Mouse (Mus musculus): Measurements from ENCODE around the gene Inpp5k. TPM values are rescaled to one million over a fixed set of nuclear protein-coding genes. Genes with fewer than 3 reads are reported as not detected.

The Inpp5k gene
- polyA plus RNA-seq, 1 experiment from 2014 or later = 17.3 TPM

- Histone ChIP-seq H3K36me3 (replicated peaks; ENCODE audit: control insufficient read depth, insufficient read depth, low read depth, low read length) (no peaks in the 10 kb centered on the region; the same call in none of the 2 replicates), H3K9me3 (replicated peaks; ENCODE audit: control insufficient read depth, low read length) (no peaks in the 10 kb centered on the region), H3K9ac (replicated peaks; ENCODE audit: low read length) (no peak overlapping the region), H3K27ac (replicated peaks; ENCODE audit: low read depth, low read length) (no peak overlapping the region), H3K4me2 (ENCODE audit: low read depth, low read length) (no peak overlapping the region), H3K4me1 (ENCODE audit: control insufficient read depth, insufficient read depth, low read length) (no peaks in the 10 kb centered on the region), H3K4me3 (ENCODE audit: low read depth, low read length) (no peak overlapping the region), H3K27me3 (ENCODE audit: control insufficient read depth, insufficient read depth, low read length) (no peaks in the 10 kb centered on the region)
- WGBS = 93% methylated on average over 5 of the region's 5 CpGs
- DNase-seq (ENCODE audit: low spot score) (no peak), ATAC-seq (replicated peaks; ENCODE audit: insufficient number of reproducible peaks, low FRiP score, low TSS enrichment, low read depth) (no peak)
These were observed 26.0 kb upstream of the Inpp5k start for GRCm38 (mm10) chr11:75604826-75605225.

GRCm38 (mm10) chr11:75605318-75605717, 25.5 kb upstream of the Inpp5k start:
- WGBS = 43% methylated on average over 1 of the region's 1 CpGs
- no peak overlapping the region for H3K4me2 ChIP-seq (ENCODE audit: low read depth, low read length)

GRCm38 (mm10) chr11:75608776-75609175, 22.0 kb upstream of the Inpp5k start:
- ATAC-seq (replicated peaks; ENCODE audit: insufficient number of reproducible peaks, low FRiP score, low TSS enrichment, low read depth) = no peak
- Histone ChIP-seq H3K27ac (replicated peaks; ENCODE audit: low read depth, low read length) (no peak overlapping the region), H3K27me3 (ENCODE audit: control insufficient read depth, insufficient read depth, low read length) (no peaks in the 10 kb centered on the region), H3K4me2 (ENCODE audit: low read depth, low read length) (no peak overlapping the region), H3K36me3 (replicated peaks; ENCODE audit: control insufficient read depth, insufficient read depth, low read depth, low read length) (no peaks in the 10 kb centered on the region), H3K9ac (replicated peaks; ENCODE audit: low read length) (no peak overlapping the region), H3K4me1 (ENCODE audit: control insufficient read depth, insufficient read depth, low read length) (no peaks in the 10 kb centered on the region), H3K4me3 (ENCODE audit: low read depth, low read length) (no peak overlapping the region), H3K9me3 (replicated peaks; ENCODE audit: control insufficient read depth, low read length) (no peaks in the 10 kb centered on the region)
- WGBS = 90% methylated on average over 5 of the region's 5 CpGs
- no peak for DNase-seq (ENCODE audit: low spot score)

More at GRCm38 (mm10) chr11:75605318-75605717, 25.5 kb upstream of the Inpp5k start:
- no peaks in the 10 kb centered on the region for H3K27me3 ChIP-seq (ENCODE audit: control insufficient read depth, insufficient read depth, low read length)
- H3K4me1 ChIP-seq (ENCODE audit: control insufficient read depth, insufficient read depth, low read length) = no peaks in the 10 kb centered on the region
- H3K4me3 ChIP-seq (ENCODE audit: low read depth, low read length) = no peak overlapping the region
- H3K9me3 ChIP-seq (replicated peaks; ENCODE audit: control insufficient read depth, low read length) = no peaks in the 10 kb centered on the region
- no peak for DNase-seq (ENCODE audit: low spot score)
- H3K9ac ChIP-seq (replicated peaks; ENCODE audit: low read length) = no peak overlapping the region
- H3K27ac ChIP-seq (replicated peaks; ENCODE audit: low read depth, low read length) = no peak overlapping the region
- no peak for ATAC-seq (replicated peaks; ENCODE audit: insufficient number of reproducible peaks, low FRiP score, low TSS enrichment, low read depth)
- H3K36me3 ChIP-seq (replicated peaks; ENCODE audit: control insufficient read depth, insufficient read depth, low read depth, low read length) = no peaks in the 10 kb centered on the region; the same call in none of the 2 replicates

- Histone ChIP-seq H3K4me1 (ENCODE audit: control insufficient read depth, insufficient read depth, low read length) (no peaks in the 10 kb centered on the region), H3K9ac (replicated peaks; ENCODE audit: low read length) (no peak overlapping the region), H3K4me2 (ENCODE audit: low read depth, low read length) (no peak overlapping the region), H3K4me3 (ENCODE audit: low read depth, low read length) (no peak overlapping the region), H3K27me3 (ENCODE audit: control insufficient read depth, insufficient read depth, low read length) (no peaks in the 10 kb centered on the region), H3K27ac (replicated peaks; ENCODE audit: low read depth, low read length) (no peak overlapping the region), H3K9me3 (replicated peaks; ENCODE audit: control insufficient read depth, low read length) (no peaks in the 10 kb centered on the region), H3K36me3 (replicated peaks; ENCODE audit: control insufficient read depth, insufficient read depth, low read depth, low read length) (no peaks in the 10 kb centered on the region)
- 90% methylated on average over 2 of the region's 2 CpGs for WGBS
- DNase-seq (ENCODE audit: low spot score) = no peak
- no peak for ATAC-seq (replicated peaks; ENCODE audit: insufficient number of reproducible peaks, low FRiP score, low TSS enrichment, low read depth)
These were observed 20.8 kb upstream of the Inpp5k start for GRCm38 (mm10) chr11:75610021-75610420.

GRCm38 (mm10) chr11:75614769-75615168, 16.0 kb upstream of the Inpp5k start:
- Histone ChIP-seq H3K36me3 (replicated peaks; ENCODE audit: control insufficient read depth, insufficient read depth, low read depth, low read length) (no peaks in the 10 kb centered on the region), H3K4me2 (ENCODE audit: low read depth, low read length) (no peak overlapping the region), H3K27ac (replicated peaks; ENCODE audit: low read depth, low read length) (no peak overlapping the region), H3K4me3 (ENCODE audit: low read depth, low read length) (no peak overlapping the region), H3K9me3 (replicated peaks; ENCODE audit: control insufficient read depth, low read length) (no peaks in the 10 kb centered on the region), H3K4me1 (ENCODE audit: control insufficient read depth, insufficient read depth, low read length) (no peaks in the 10 kb centered on the region), H3K27me3 (ENCODE audit: control insufficient read depth, insufficient read depth, low read length) (no peaks in the 10 kb centered on the region), H3K9ac (replicated peaks; ENCODE audit: low read length) (no peak overlapping the region)
- 97% methylated on average over 1 of the region's 1 CpGs for WGBS
- no peak for ATAC-seq (replicated peaks; ENCODE audit: insufficient number of reproducible peaks, low FRiP score, low TSS enrichment, low read depth)
- DNase-seq (ENCODE audit: low spot score) = no peak

GRCm38 (mm10) chr11:75615556-75615955, 15.2 kb upstream of the Inpp5k start:
- H3K4me2 ChIP-seq (ENCODE audit: low read depth, low read length) = no peak overlapping the region
- ATAC-seq (replicated peaks; ENCODE audit: insufficient number of reproducible peaks, low FRiP score, low TSS enrichment, low read depth) (no peak), DNase-seq (ENCODE audit: low spot score) (no peak)
- H3K4me1 ChIP-seq (ENCODE audit: control insufficient read depth, insufficient read depth, low read length) = no peaks in the 10 kb centered on the region
- no peak overlapping the region for H3K9ac ChIP-seq (replicated peaks; ENCODE audit: low read length)
- H3K4me3 ChIP-seq (ENCODE audit: low read depth, low read length) = no peak overlapping the region
- no peaks in the 10 kb centered on the region; the same call in 1 of the 2 replicates for H3K36me3 ChIP-seq (replicated peaks; ENCODE audit: control insufficient read depth, insufficient read depth, low read depth, low read length)
- no peak overlapping the region for H3K27ac ChIP-seq (replicated peaks; ENCODE audit: low read depth, low read length)
- H3K27me3 ChIP-seq (ENCODE audit: control insufficient read depth, insufficient read depth, low read length) = no peaks in the 10 kb centered on the region
- no peaks in the 10 kb centered on the region for H3K9me3 ChIP-seq (replicated peaks; ENCODE audit: control insufficient read depth, low read length)
- WGBS = 81% methylated on average over 2 of the region's 2 CpGs

- ATAC-seq (replicated peaks; ENCODE audit: insufficient number of reproducible peaks, low FRiP score, low TSS enrichment, low read depth) (no peak), DNase-seq (ENCODE audit: low spot score) (peak; percentile 10)
- no peaks in the 10 kb centered on the region for H3K9me3 ChIP-seq (replicated peaks; ENCODE audit: control insufficient read depth, low read length)
- WGBS = 79% methylated on average over 5 of the region's 5 CpGs
- no peak overlapping the region for H3K4me2 ChIP-seq (ENCODE audit: low read depth, low read length)
- H3K27me3 ChIP-seq (ENCODE audit: control insufficient read depth, insufficient read depth, low read length) = no peaks in the 10 kb centered on the region
- no peak overlapping the region for H3K4me3 ChIP-seq (ENCODE audit: low read depth, low read length)
- H3K9ac ChIP-seq (replicated peaks; ENCODE audit: low read length) = no peak overlapping the region
- no peaks in the 10 kb centered on the region; the same call in 1 of the 2 replicates for H3K36me3 ChIP-seq (replicated peaks; ENCODE audit: control insufficient read depth, insufficient read depth, low read depth, low read length)
- H3K27ac ChIP-seq (replicated peaks; ENCODE audit: low read depth, low read length) = no peak overlapping the region
- H3K4me1 ChIP-seq (ENCODE audit: control insufficient read depth, insufficient read depth, low read length) = no peaks in the 10 kb centered on the region
These were observed 11.7 kb upstream of the Inpp5k start for GRCm38 (mm10) chr11:75619133-75619532.

- no peaks in the 10 kb centered on the region for H3K27me3 ChIP-seq (ENCODE audit: control insufficient read depth, insufficient read depth, low read length)
These were observed 10.5 kb upstream of the Inpp5k start for GRCm38 (mm10) chr11:75620136-75620780.

More at GRCm38 (mm10) chr11:75620136-75620780, 10.5 kb upstream of the Inpp5k start:
- no peak for DNase-seq (ENCODE audit: low spot score)
- no peak overlapping the region for H3K9ac ChIP-seq (replicated peaks; ENCODE audit: low read length)
- 92% methylated on average over 12 of the region's 12 CpGs for WGBS
- no peak overlapping the region for H3K4me2 ChIP-seq (ENCODE audit: low read depth, low read length)
- no peak overlapping the region for H3K4me3 ChIP-seq (ENCODE audit: low read depth, low read length)
- H3K36me3 ChIP-seq (replicated peaks; ENCODE audit: control insufficient read depth, insufficient read depth, low read depth, low read length) = peaks cover under 1% of the 10 kb centered on the region
- no peaks in the 10 kb centered on the region for H3K9me3 ChIP-seq (replicated peaks; ENCODE audit: control insufficient read depth, low read length)
- no peak for ATAC-seq (replicated peaks; ENCODE audit: insufficient number of reproducible peaks, low FRiP score, low TSS enrichment, low read depth)
- H3K4me1 ChIP-seq (ENCODE audit: control insufficient read depth, insufficient read depth, low read length) = no peaks in the 10 kb centered on the region
- no peak overlapping the region for H3K27ac ChIP-seq (replicated peaks; ENCODE audit: low read depth, low read length)
